Mouse (Mus musculus) CH12.LX (cell line): ENCODE measurements around the gene Acad11. TPM values are rescaled to one million over a fixed set of nuclear protein-coding genes. Genes with fewer than 3 reads are reported as not detected.
A peak's percentile ranks its signal among the peaks of the same experiment; 100 is the strongest.

ENCODE experiments used
- DNase-seq: peaks from one replicate; pipeline ENCODE4 v3.0.0-alpha.2; 2013; ENCODE audit errors: extremely low read depth
- H3K27ac ChIP-seq: 2 replicates; pipeline ENCODE4 v1.5.1; 2012; ENCODE audit warnings: low read depth, mild to moderate bottlenecking, control low read depth, moderate library complexity; ENCODE audit not compliant: insufficient read depth
- H3K27me3 ChIP-seq: replicated peaks from 2 replicates; pipeline ENCODE3; 2012; ENCODE audit warnings: inconsistent platforms
- H3K36me3 ChIP-seq, 2 experiments: replicated peaks in 1 of 2; 2 replicates each; pipeline versions ENCODE3 to v1.6.1; 2012; ENCODE audit warnings: inconsistent platforms in 1 of 2, low read length in 1 of 2, mild to moderate bottlenecking in 1 of 2, mixed read lengths in 1 of 2, moderate library complexity in 1 of 2; ENCODE audit not compliant: control insufficient read depth in 1 of 2, insufficient read depth in 1 of 2
- H3K4me1 ChIP-seq, 2 experiments: 2 replicates each; pipeline ENCODE4 v1.6.1; 2012; ENCODE audit warnings: inconsistent platforms in 1 of 2, moderate library complexity in 1 of 2; ENCODE audit not compliant: insufficient read depth in 2 of 2, control insufficient read depth in 1 of 2
- H3K4me2 ChIP-seq: 2 replicates; pipeline ENCODE4 v1.6.1; 2012; ENCODE audit warnings: low read depth, mild to moderate bottlenecking, control low read depth; ENCODE audit not compliant: poor library complexity, insufficient read depth, severe bottlenecking
- H3K4me3 ChIP-seq, 3 experiments: fragments of 150-350 bp in 1 of 3; sonication (generic) in 1 of 3; replicated peaks in 1 of 3; 2 replicates each; pipeline versions ENCODE3 to v1.5.1; 2011 to 2012; ENCODE audit warnings: low read depth in 2 of 3, low read length in 2 of 3, mild to moderate bottlenecking in 2 of 3, moderate library complexity in 2 of 3, control low read depth in 1 of 3, improper control_type of control experiment in 1 of 3, inconsistent platforms in 1 of 3, mixed read lengths in 1 of 3; ENCODE audit not compliant: poor library complexity in 1 of 3
- H3K79me2 ChIP-seq: replicated peaks from 2 replicates; pipeline ENCODE4 v1.6.1; 2012; ENCODE audit warnings: mild to moderate bottlenecking, moderate library complexity; ENCODE audit not compliant: control insufficient read depth, poor library complexity, insufficient read depth, severe bottlenecking; ENCODE audit errors: extremely low read depth
- H3K9ac ChIP-seq: 2 replicates; pipeline ENCODE4 v1.6.1; 2012; ENCODE audit warnings: low read depth, mild to moderate bottlenecking, control low read depth, moderate library complexity; ENCODE audit not compliant: insufficient read depth
- H3K9me3 ChIP-seq: replicated peaks from 2 replicates; pipeline ENCODE3; 2012; ENCODE audit warnings: low read length, inconsistent platforms, mixed read lengths
- BHLHE40 ChIP-seq: IDR thresholded peaks from 2 replicates; pipeline ENCODE4 v1.6.1; 2011; ENCODE audit warnings: mild to moderate bottlenecking, low read depth, low read length, improper control_type of control experiment
- CTCF ChIP-seq, 2 experiments: IDR thresholded peaks in 1 of 2; conservative IDR thresholded peaks in 1 of 2; 2 replicates each; pipeline ENCODE4 v1.5.1; 2011 to 2012; ENCODE audit warnings: low read depth in 2 of 2, low read length in 2 of 2, improper control_type of control experiment in 1 of 2, inconsistent platforms in 1 of 2, mild to moderate bottlenecking in 1 of 2, moderate library complexity in 1 of 2
- E2F4 ChIP-seq: IDR thresholded peaks from 2 replicates; pipeline ENCODE4 v1.6.1; 2011; ENCODE audit warnings: low read depth, low read length, improper control_type of control experiment; ENCODE audit not compliant: insufficient replicate concordance
- ELF1 ChIP-seq: IDR thresholded peaks from 2 replicates; pipeline ENCODE4 v1.6.1; 2014; ENCODE audit warnings: low read depth, mild to moderate bottlenecking, inconsistent platforms, low read length, improper control_type of control experiment
- GABPA ChIP-seq: IDR thresholded peaks from 2 replicates; pipeline ENCODE4 v1.6.1; 2012; ENCODE audit warnings: low read depth, low read length, improper control_type of control experiment, inconsistent platforms; ENCODE audit not compliant: insufficient replicate concordance
- HCFC1 ChIP-seq: IDR thresholded peaks from 2 replicates; pipeline ENCODE4 v1.6.1; 2012; ENCODE audit warnings: low read depth, mild to moderate bottlenecking, inconsistent platforms, low read length, improper control_type of control experiment
- JUN ChIP-seq: IDR thresholded peaks from 2 replicates; pipeline ENCODE4 v1.6.1; 2011; ENCODE audit warnings: low read depth, mild to moderate bottlenecking, low read length, improper control_type of control experiment, moderate library complexity; ENCODE audit not compliant: insufficient read depth
- KAT2A ChIP-seq: IDR thresholded peaks from 2 replicates; pipeline ENCODE4 v1.6.1; 2012; ENCODE audit warnings: low read length, improper control_type of control experiment, inconsistent platforms; ENCODE audit not compliant: insufficient replicate concordance
- MAFK ChIP-seq: IDR thresholded peaks from 2 replicates; pipeline ENCODE4 v1.6.1; 2011; ENCODE audit warnings: low read length, improper control_type of control experiment; ENCODE audit not compliant: insufficient replicate concordance
- MAZ ChIP-seq: IDR thresholded peaks from 2 replicates; pipeline ENCODE4 v1.6.1; 2012; ENCODE audit warnings: low read depth, mild to moderate bottlenecking, inconsistent platforms, low read length, improper control_type of control experiment, moderate library complexity
- MXI1 ChIP-seq: IDR thresholded peaks from 2 replicates; pipeline ENCODE4 v1.6.1; 2011; ENCODE audit warnings: mild to moderate bottlenecking, low read depth, low read length, improper control_type of control experiment
- MYC ChIP-seq: IDR thresholded peaks from 2 replicates; pipeline ENCODE4 v1.6.1; 2011; ENCODE audit warnings: low read depth, mild to moderate bottlenecking, improper control_type of control experiment, low read length
- NELFE ChIP-seq: IDR thresholded peaks from 2 replicates; pipeline ENCODE4 v1.6.1; 2011; ENCODE audit warnings: low read depth, low read length, improper control_type of control experiment
- NRF1 ChIP-seq: IDR thresholded peaks from 2 replicates; pipeline ENCODE4 v1.6.1; 2014; ENCODE audit warnings: low read depth, mild to moderate bottlenecking, inconsistent platforms, low read length, improper control_type of control experiment, moderate library complexity
- PAX5 ChIP-seq: IDR thresholded peaks from 2 replicates; pipeline ENCODE4 v1.6.1; 2012; ENCODE audit warnings: low read length, inconsistent platforms, mixed read lengths
- POLR2A ChIP-seq: IDR thresholded peaks from 2 replicates; pipeline ENCODE4 v1.6.1; 2011; ENCODE audit warnings: low read depth, mild to moderate bottlenecking, improper control_type of control experiment, low read length
- RAD21 ChIP-seq: IDR thresholded peaks from 2 replicates; pipeline ENCODE4 v1.6.1; 2011; ENCODE audit warnings: low read depth, mild to moderate bottlenecking, low read length, improper control_type of control experiment, moderate library complexity
- SIN3A ChIP-seq: IDR thresholded peaks from 2 replicates; pipeline ENCODE4 v1.6.1; 2012; ENCODE audit warnings: low read length, improper control_type of control experiment, inconsistent platforms
- SMC3 ChIP-seq: IDR thresholded peaks from 2 replicates; pipeline ENCODE4 v1.6.1; 2011; ENCODE audit warnings: low read depth, low read length, improper control_type of control experiment
- TBP ChIP-seq: conservative IDR thresholded peaks from 2 replicates; pipeline ENCODE4 v1.6.1; 2011; ENCODE audit warnings: low read depth, low read length, improper control_type of control experiment
- TCF12 ChIP-seq: IDR thresholded peaks from 2 replicates; pipeline ENCODE4 v1.6.1; 2014; ENCODE audit warnings: low read depth, mild to moderate bottlenecking, inconsistent platforms, low read length, improper control_type of control experiment
- USF1 ChIP-seq: IDR thresholded peaks from 2 replicates; pipeline ENCODE4 v1.6.1; 2014; ENCODE audit warnings: low read depth, mild to moderate bottlenecking, inconsistent platforms, low read length, improper control_type of control experiment
- USF2 ChIP-seq: conservative IDR thresholded peaks from 2 replicates; pipeline ENCODE4 v1.6.1; 2011; ENCODE audit warnings: low read depth, low read length, improper control_type of control experiment
- dilution Hi-C: fragments of 300-500 bp; cut with MboI; formaldehyde crosslinking; loops from 2 replicates; pipeline ENCODE4 v1.14.3; 2020; ENCODE audit warnings: low sequenced_read_pairs; ENCODE audit not compliant: extremely low pct_unique_long_range_greater_than_20kb, extremely low pct_ligation_motif_present
- in situ Hi-C: fragments of 300-500 bp; cut with MboI; formaldehyde crosslinking; loops from 3 replicates; pipeline ENCODE4 v1.14.3; 2019; ENCODE audit warnings: low sequenced_read_pairs, low pct_ligation_motif_present, low pct_unique_long_range_greater_than_20kb, mixed read lengths
- polyA plus RNA-seq: library from polyadenylated mRNA; unstranded; fragments of >175 nt; gene quantifications from 2 replicates; pipeline ENCODE4 v1.2.1, GENCODE M21; 2012; ENCODE audit warnings: low read depth; ENCODE audit not compliant: insufficient read length
- total RNA-seq, 2 experiments: library from RNA; depleted of rRNA; stranded (reverse); fragments of 300-350 nt in 1 of 2; fragments of >200 nt in 1 of 2; gene quantifications; 2 replicates each; pipeline ENCODE4 v1.2.3; 2012 to 2014

Acad11 gene
- total and polyA plus RNA-seq, 3 experiments, result 8.3 to 12.1 (median 10.0) TPM

- Histone ChIP-seq H3K9me3 (no peaks in the 10 kb centered on the region), H3K9ac (no peak overlapping the region), H3K27me3 (no peaks in the 10 kb centered on the region), H3K36me3 (peaks cover 0 to 4% of the 10 kb centered on the region in 2 experiments), H3K27ac (no peak overlapping the region), H3K79me2 (no peaks in the 10 kb centered on the region), H3K4me1 (0 out of 4 replicates have a peak, but pooled peaks cover 0 to 3% of the 10 kb centered on the region in 2 experiments), H3K4me3 (no peak overlapping the region), H3K4me2 (no peak overlapping the region)
- peak; percentile 74 for DNase-seq
- in situ Hi-C loops, result no loop called here
- dilution Hi-C loops, result no loop called here
- TF ChIP-seq CTCF (conservative IDR thresholded peaks at IDR 0.05 in 1 of 2, IDR thresholded peaks at IDR 0.05 in 1 of 2; ENCODE audit: low read depth in 2 of 2, low read length in 2 of 2) (peak; percentile 52 to 82), NELFE (0 out of 2 replicates have a peak, but pooled peaks have one; percentile 22), BHLHE40 (no peak), MYC (no peak), TBP (no peak), MXI1 (no peak), RAD21 (peak; percentile 51), TCF12 (no peak), SIN3A (no peak), MAFK (no peak), GABPA (no peak), MAZ (no peak), USF2 (no peak), SMC3 (peak; percentile 65), KAT2A (no peak), ELF1 (no peak), E2F4 (no peak), JUN (no peak), PAX5 (no peak), POLR2A (no peak)
These were observed 27.7 kb upstream of the Acad11 start for GRCm38 (mm10) chr9:104035261-104036015.

- Histone ChIP-seq H3K9ac (no peak overlapping the region), H3K4me1 (0 out of 4 replicates have a peak, but pooled peaks cover 0 to 3% of the 10 kb centered on the region in 2 experiments)
- TF ChIP-seq HCFC1 (no peak), SIN3A (no peak), PAX5 (no peak), MYC (no peak), NRF1 (no peak), MXI1 (no peak), KAT2A (no peak), JUN (no peak), USF1 (no peak)
- TF ChIP-seq, all 38 proteins: peak for 0
- Histone ChIP-seq H3K4me2 (no peak overlapping the region), H3K27ac (no peak overlapping the region), H3K27me3 (no peaks in the 10 kb centered on the region), H3K4me3 (no peak overlapping the region), H3K9me3 (no peaks in the 10 kb centered on the region), H3K79me2 (no peaks in the 10 kb centered on the region), H3K36me3 (peaks cover 0 to 6% of the 10 kb centered on the region in 2 experiments)
- DNase-seq, result no peak
- dilution Hi-C loops, result no loop called here
- in situ Hi-C loops, result no loop called here
These were observed 24.9 kb upstream of the Acad11 start for GRCm38 (mm10) chr9:104038266-104038665.
